Mouse (Mus musculus): ENCODE results near the gene Rrm2.

DNA sequence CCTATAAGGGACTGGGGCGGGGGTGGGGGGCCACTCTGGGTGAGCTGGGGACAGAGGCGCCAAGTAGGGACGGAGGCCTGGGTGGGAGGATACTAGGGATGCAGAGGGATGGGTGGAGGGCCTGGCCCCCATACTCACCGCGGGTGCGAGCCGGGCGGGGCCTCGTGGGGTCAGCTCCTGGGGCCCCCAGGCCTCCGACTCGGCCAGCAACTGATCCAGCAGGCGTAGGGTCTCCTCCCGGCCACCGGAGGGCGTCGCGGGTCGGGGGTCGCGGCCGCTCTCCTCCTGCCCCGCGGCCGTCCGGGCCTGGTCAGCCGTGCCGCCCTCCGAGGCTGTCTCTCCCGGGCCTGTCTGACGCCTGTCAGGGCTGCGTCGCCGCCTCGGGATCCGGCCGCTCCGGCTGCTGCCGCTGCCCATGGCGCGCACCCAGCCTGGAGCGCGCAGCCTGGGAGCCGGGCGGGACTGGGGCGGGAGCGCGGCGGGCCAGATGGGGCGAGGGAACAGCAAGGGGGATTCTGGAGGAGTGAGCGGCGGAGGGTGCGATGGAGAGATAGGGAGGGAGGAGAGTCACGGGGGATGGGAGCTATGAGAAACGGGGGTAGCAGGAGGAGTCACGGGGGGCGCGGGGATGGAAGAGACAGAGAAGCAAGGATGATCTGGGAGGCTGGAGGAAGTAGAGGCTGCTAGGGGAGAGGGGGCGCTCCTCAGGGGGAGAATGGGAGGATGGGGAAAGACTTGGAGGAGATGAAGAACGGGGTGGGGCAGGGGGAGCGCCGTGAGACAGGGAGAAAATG lies 27.4 kb upstream of the Rrm2 start:
- TF ChIP-seq CTCF (IDR thresholded peaks at IDR 0.05; ENCODE audit: low read depth), result no peak
- TF ChIP-seq EP300 (IDR thresholded peaks at IDR 0.05; ENCODE audit: low read depth), result no peak

Measured in liver, embryonic 14.5 days (tissue).